Mouse (Mus musculus) heart, postnatal 0 days (tissue): ENCODE data around the gene Ank2. TPM values are rescaled to one million over a fixed set of nuclear protein-coding genes. Genes with fewer than 3 reads are reported as not detected.
A peak's percentile ranks its signal among the peaks of the same experiment; 100 is the strongest.

Source experiments
- ATAC-seq: fragments of 200-750 bp; cut with Nextera tagmentation; 2 replicates; pipeline ENCODE4 v1.8.0; 2017; ENCODE audit warnings: low read depth, moderate number of reproducible peaks, moderate library complexity; ENCODE audit not compliant: insufficient read depth
- DNase-seq: peaks from one replicate; pipeline ENCODE4 v3.0.0-alpha.2; 2016; ENCODE audit warnings: low spot score
- H3K27ac ChIP-seq: fragments of 300-500 bp; sonication (generic); 2 replicates; pipeline ENCODE4 v1.5.1; 2014; ENCODE audit warnings: low read depth, mild to moderate bottlenecking
- H3K27me3 ChIP-seq: fragments of 300-500 bp; sonication (generic); 2 replicates; pipeline ENCODE4 v1.6.1; 2014; ENCODE audit warnings: low read length, mixed read lengths; ENCODE audit not compliant: control insufficient read depth, insufficient read depth
- H3K36me3 ChIP-seq: fragments of 300-500 bp; sonication (generic); replicated peaks from 2 replicates; pipeline ENCODE4 v1.6.1; 2014; ENCODE audit warnings: low read length, mixed read lengths; ENCODE audit not compliant: control insufficient read depth, insufficient read depth
- H3K4me1 ChIP-seq: fragments of 300-500 bp; sonication (generic); 2 replicates; pipeline ENCODE4 v1.6.1; 2014; ENCODE audit warnings: antibody characterized with exemption; ENCODE audit not compliant: control insufficient read depth, insufficient read depth
- H3K4me2 ChIP-seq: fragments of 300-500 bp; sonication (generic); 2 replicates; pipeline ENCODE4 v1.6.1; 2014; ENCODE audit warnings: low read depth, mild to moderate bottlenecking, low read length, moderate library complexity
- H3K4me3 ChIP-seq: fragments of 300-500 bp; sonication (generic); 2 replicates; pipeline ENCODE4 v1.5.1; 2014; ENCODE audit warnings: low read depth, low read length
- H3K9ac ChIP-seq: fragments of 300-500 bp; sonication (generic); replicated peaks from 2 replicates; pipeline ENCODE4 v1.6.1; 2014; ENCODE audit warnings: low read depth, low read length, mixed read lengths
- H3K9me3 ChIP-seq: fragments of 300-500 bp; sonication (generic); replicated peaks from 2 replicates; pipeline ENCODE4 v1.6.1; 2016; ENCODE audit warnings: low read length; ENCODE audit not compliant: control insufficient read depth
- CTCF ChIP-seq: IDR thresholded peaks from 2 replicates; pipeline ENCODE4 v1.5.1; 2016; ENCODE audit warnings: antibody characterized with exemption, control low read depth, low read depth
- EP300 ChIP-seq: IDR thresholded peaks from 2 replicates; pipeline ENCODE4 v1.6.1; 2016; ENCODE audit warnings: antibody characterized with exemption, low read depth
- WGBS: fragments of 180-500 bp; shearing (Covaris S2); extraction: QIAGEN DNeasy Blood & Tissue Kit; methylation state at CpG from one replicate; pipeline ENCODE4 v1.1.7; 2014; 5-methylcytosine and 5-hydroxymethylcytosine counted together
- polyA plus RNA-seq: library from polyadenylated mRNA; unstranded; fragments of >200 nt; fragmentation: Nextera tagmentation; extraction: Ambion mirVana; gene quantifications from 2 replicates; pipeline ENCODE4 v1.2.1, GENCODE M21; 2015
- total RNA-seq: library from RNA; depleted of rRNA; stranded (reverse); fragments of >200 nt; gene quantifications from 2 replicates; pipeline ENCODE4 v1.2.3, GENCODE M21; 2014; ENCODE audit warnings: low replicate concordance

Gene Ank2
- total and polyA plus RNA-seq, 2 experiments from 2014 or later = 45.1 to 138 TPM

- Histone ChIP-seq H3K4me2 (no peak overlapping the region), H3K4me1 (no peaks in the 10 kb centered on the region), H3K27ac (peak overlapping the region; percentile 38), H3K4me3 (no peak overlapping the region), H3K9ac (no peak overlapping the region), H3K9me3 (no peaks in the 10 kb centered on the region), H3K27me3 (no peaks in the 10 kb centered on the region), H3K36me3 (no peaks in the 10 kb centered on the region)
- ATAC-seq (no peak), DNase-seq (no peak)
- WGBS = 89% methylated on average over 15 of the region's 15 CpGs
- no peak for TF ChIP-seq CTCF
- TF ChIP-seq EP300 = no peak
These were observed 135.6 kb downstream of the Ank2 start for GRCm38 (mm10) chr3:127363512-127363911.

- Histone ChIP-seq H3K4me2 (no peak overlapping the region), H3K27me3 (no peaks in the 10 kb centered on the region), H3K36me3 (no peaks in the 10 kb centered on the region), H3K4me1 (no peaks in the 10 kb centered on the region), H3K9ac (no peak overlapping the region), H3K27ac (peak overlapping the region; percentile 38), H3K9me3 (no peaks in the 10 kb centered on the region), H3K4me3 (no peak overlapping the region)
- 74% methylated on average over 9 of the region's 9 CpGs for WGBS
- DNase-seq (peak; percentile 15), ATAC-seq (0 out of 2 replicates have a peak, but pooled peaks have one; percentile 36)
- TF ChIP-seq EP300 (no peak), CTCF (no peak)
These were observed 136.3 kb downstream of the Ank2 start for GRCm38 (mm10) chr3:127362611-127363393.

GRCm38 (mm10) chr3:127361846-127362245 lies 137.3 kb downstream of the Ank2 start:
- TF ChIP-seq CTCF (no peak), EP300 (no peak)
- H3K4me2 ChIP-seq = no peak overlapping the region
- H3K36me3 ChIP-seq = no peaks in the 10 kb centered on the region
- H3K9ac ChIP-seq = no peak overlapping the region
- H3K4me1 ChIP-seq = no peaks in the 10 kb centered on the region
- peak overlapping the region; percentile 47 for H3K27ac ChIP-seq
- DNase-seq (peak; percentile 10), ATAC-seq (no peak)
- no peaks in the 10 kb centered on the region for H3K9me3 ChIP-seq
- H3K4me3 ChIP-seq = no peak overlapping the region
- WGBS = 72% methylated on average over 8 of the region's 8 CpGs
- no peaks in the 10 kb centered on the region for H3K27me3 ChIP-seq

- H3K4me1 ChIP-seq = no peaks in the 10 kb centered on the region
- DNase-seq (no peak), ATAC-seq (no peak)
- no peaks in the 10 kb centered on the region for H3K9me3 ChIP-seq
- WGBS = 69% methylated on average over 5 of the region's 5 CpGs
- TF ChIP-seq CTCF = no peak
- no peak for TF ChIP-seq EP300
- no peaks in the 10 kb centered on the region for H3K27me3 ChIP-seq
- H3K36me3 ChIP-seq = no peaks in the 10 kb centered on the region
- H3K27ac ChIP-seq = peak overlapping the region; percentile 47
- no peak overlapping the region for H3K4me3 ChIP-seq
- no peak overlapping the region for H3K4me2 ChIP-seq
- no peak overlapping the region for H3K9ac ChIP-seq
These were observed 137.8 kb downstream of the Ank2 start for GRCm38 (mm10) chr3:127361384-127361783.

GRCm38 (mm10) chr3:127355252-127355651 lies 143.9 kb downstream of the Ank2 start:
- no peak for ATAC-seq
- H3K9ac ChIP-seq = no peak overlapping the region
- no peak overlapping the region for H3K27ac ChIP-seq
- DNase-seq = no peak
- H3K4me1 ChIP-seq = no peaks in the 10 kb centered on the region
- no peaks in the 10 kb centered on the region for H3K9me3 ChIP-seq
- TF ChIP-seq CTCF (no peak), EP300 (no peak)
- WGBS = 47% methylated on average over 5 of the region's 5 CpGs
- no peak overlapping the region for H3K4me2 ChIP-seq
- H3K27me3 ChIP-seq = no peaks in the 10 kb centered on the region
- H3K4me3 ChIP-seq = no peak overlapping the region
- no peaks in the 10 kb centered on the region for H3K36me3 ChIP-seq
